Mouse (Mus musculus) 3T3-L1 (cell line): ENCODE measurements around the gene Rad51b.
A peak's percentile ranks its signal among the peaks of the same experiment; 100 is the strongest.

Experiments
- DNase-seq: peaks from one replicate; pipeline ENCODE4 v3.0.0-alpha.2; 2015; ENCODE audit warnings: low read depth, low spot score

Gene Rad51b

DNA sequence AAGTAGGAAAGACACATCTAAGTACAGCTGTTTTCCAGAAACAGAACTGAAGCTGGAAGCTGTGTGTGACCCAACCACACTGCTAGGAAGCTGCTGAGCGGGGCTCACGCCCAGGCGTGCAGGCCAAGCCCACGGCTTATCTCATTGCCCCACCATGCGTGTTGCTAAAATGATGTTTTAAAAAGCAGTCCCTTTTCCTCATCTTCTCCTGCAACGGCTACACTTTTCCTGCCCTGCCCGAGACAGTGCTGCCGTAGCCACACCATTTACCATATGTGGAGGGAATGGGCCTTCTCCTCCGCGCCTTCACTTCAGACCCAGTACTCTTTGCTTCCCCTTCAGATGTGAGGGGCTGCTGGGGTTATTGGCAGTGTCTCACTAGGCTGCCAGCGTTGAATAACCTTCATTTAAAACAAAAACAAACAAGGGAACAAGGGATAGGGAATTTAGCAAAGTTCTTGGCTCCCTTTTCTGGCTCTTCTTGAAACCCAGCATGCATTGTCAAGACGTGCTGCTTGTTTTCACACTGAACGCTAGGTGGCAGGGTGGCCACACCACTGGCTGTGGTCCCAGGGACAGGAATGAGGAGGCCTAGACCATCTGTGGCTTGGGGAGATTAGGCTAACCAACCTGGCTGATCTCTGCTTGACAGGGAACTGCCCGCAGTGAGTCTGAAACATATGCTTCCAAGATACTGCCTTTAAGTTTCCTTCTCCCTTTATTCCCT lies 315.4 kb downstream of the Rad51b start:
- DNase-seq = peak; percentile 96

DNA sequence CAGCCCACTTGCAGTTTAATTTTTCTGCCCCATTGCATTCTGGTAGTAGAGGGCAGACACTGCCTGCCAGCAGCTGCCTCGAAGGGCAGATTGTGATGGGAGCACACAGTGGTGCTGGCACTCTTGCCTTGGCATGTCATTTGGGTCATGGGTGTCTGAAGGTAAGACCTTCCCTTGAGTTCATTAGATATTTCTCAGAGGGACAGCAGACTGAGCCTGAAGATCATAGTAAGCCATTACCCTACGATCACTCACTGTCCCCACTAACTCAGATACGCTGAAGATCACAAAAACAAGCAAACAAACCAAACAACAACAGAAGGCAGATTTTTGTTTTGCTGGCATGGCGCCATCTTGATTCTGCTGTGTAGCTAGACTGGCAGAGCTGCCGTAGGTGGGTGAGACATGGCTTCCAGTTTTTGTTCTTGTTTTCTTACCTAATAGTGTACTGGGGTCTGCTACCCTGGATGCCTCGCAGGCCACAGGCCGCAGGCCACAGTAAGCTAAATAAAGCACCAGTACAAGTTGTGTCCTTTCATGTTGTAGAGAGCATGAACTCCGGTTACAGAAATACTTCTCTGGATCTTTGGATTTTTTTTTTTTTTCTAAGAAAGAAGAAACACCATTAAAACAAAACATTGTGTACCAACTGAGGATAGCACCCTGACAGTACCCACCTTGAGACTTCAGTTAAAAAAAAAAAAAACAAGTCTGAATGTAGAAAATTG lies 316.1 kb downstream of the Rad51b start:
- DNase-seq = no peak

DNA sequence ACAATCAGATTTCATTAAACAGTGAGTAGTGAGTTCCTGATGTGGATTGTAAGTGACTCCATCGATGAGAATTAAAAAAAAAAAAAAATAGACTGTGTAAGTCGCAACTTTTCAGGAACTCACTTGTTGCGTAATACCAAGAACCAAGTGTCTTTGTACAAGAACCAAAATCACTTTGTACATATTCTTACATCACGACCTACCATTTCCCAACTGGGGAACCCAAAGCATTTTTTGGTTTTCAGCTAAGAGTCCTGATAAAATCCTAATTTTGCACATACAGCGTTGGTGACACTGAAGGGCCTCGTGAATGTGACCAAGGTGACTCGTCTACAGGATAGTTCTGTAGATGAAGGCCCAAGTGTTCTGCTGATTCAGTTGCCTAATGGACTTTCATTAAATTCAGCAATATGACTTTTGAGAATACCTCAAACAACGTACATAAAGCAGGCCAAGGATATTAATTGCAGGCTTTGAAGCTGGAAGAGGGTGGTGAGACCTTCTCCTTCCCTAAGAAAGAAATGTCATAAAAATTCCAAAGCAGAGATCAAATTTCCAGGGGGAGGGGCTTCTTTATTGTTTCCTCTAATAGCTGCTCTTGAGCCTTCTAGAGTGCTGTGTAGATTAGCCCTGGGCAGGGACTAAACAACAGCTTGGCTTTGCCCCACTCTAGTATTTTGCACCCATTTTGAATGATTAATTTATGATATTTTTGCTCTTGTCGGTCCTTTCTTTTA lies 316.9 kb downstream of the Rad51b start:
- DNase-seq = peak; percentile 42

DNA sequence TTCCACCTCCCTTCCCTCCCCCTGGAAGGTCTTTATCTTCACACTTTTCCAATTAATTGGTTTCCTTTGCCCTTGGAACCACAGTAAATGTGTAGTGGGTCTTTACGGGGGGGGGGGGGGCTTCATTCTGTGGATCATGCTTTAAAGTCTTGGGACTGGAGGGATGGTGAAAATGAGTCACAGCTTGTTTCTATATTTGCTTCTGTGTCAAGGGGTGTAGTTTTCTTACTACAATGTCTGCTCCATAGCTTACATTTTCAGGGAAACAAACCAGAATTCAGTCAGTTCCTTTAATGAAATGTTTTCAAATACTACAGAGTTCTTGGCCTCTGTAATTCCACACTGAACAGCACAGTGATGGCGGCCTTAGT lies 317.5 kb downstream of the Rad51b start:
- no peak for DNase-seq

DNA sequence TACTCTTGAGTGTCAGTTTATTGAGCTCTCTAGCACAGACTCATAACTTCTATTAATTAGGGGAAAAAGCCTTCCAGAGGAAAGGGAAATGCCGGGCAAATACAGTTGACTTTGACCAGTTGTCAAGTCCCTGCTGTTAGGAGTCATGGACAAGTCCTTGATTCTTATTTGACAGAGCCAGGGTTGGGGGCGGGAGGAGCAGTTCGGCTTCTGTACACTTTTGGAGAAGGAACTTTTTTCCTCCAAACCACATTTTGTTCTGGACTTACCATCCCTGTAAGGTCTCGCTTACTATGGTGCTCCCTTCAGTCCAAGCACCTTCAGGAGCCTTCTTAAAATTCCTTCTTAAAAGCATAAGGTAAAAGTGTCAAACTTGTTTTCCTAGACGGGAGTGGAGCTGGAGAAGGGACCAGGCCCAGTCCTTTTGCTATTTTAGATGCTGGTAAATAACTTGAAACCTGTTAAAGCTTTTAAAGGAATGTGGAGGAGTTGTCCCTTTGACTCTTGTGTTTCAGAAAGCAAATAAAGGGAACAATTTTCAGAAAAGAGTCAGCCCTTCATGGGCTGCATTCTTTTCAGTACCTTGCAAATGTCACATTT lies 318.7 kb downstream of the Rad51b start:
- DNase-seq = no peak

DNA sequence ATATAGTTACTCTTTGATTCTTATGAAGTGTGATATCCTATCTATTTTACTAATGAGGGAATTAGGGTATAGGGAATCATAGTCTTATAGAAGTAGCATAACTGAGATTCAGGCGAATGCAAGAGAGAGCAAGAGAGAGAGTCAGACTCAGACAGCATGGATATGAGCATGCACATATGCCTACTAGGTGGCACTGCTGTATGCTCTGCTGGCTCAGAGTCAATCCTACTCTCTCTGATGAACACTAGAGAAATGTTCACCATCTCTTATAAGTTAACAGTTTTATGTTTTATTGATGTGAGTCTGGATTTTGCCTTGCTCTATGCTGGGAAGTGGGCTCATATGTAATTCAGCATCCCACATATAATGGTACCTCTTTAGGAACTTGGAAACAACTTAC lies 321.9 kb downstream of the Rad51b start:
- no peak for DNase-seq

DNA sequence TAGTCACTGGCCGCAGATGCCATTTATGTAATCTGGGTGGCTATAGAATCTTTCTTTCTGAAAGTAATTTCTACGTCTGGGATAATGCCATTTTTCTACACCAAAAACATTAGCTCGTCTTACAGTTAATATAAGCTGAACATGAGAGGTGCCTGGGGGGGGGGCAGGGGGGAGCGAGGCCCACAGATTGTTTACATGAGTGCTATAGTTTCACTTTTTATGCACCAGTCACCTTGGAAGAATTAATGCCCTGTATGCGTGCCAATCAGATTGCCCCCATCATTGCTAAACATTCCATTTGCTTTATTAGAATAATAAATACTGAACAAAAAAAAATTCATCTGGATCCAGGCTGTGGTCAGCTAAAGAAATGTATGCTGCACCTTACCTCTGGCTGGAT lies 323.6 kb downstream of the Rad51b start:
- DNase-seq = no peak

DNA sequence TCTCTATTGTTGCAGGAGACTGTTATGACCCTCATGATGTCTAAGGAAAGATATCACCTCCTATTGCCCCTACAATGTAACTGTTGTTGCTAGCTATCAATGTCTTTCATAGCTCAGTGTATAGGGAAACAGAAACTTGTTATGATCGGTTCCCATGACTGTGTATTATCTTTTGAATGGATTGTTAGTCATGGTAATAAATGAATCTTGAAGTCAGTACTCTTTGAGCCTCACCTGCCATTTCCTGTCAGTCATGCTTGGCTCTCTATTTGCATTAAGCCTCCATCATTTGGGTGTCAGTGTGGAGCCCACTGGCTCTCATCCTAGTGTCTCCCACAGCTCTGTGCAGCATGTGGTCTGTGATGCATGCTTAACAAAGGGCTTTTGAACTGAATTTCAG lies 326.2 kb downstream of the Rad51b start:
- no peak for DNase-seq

DNA sequence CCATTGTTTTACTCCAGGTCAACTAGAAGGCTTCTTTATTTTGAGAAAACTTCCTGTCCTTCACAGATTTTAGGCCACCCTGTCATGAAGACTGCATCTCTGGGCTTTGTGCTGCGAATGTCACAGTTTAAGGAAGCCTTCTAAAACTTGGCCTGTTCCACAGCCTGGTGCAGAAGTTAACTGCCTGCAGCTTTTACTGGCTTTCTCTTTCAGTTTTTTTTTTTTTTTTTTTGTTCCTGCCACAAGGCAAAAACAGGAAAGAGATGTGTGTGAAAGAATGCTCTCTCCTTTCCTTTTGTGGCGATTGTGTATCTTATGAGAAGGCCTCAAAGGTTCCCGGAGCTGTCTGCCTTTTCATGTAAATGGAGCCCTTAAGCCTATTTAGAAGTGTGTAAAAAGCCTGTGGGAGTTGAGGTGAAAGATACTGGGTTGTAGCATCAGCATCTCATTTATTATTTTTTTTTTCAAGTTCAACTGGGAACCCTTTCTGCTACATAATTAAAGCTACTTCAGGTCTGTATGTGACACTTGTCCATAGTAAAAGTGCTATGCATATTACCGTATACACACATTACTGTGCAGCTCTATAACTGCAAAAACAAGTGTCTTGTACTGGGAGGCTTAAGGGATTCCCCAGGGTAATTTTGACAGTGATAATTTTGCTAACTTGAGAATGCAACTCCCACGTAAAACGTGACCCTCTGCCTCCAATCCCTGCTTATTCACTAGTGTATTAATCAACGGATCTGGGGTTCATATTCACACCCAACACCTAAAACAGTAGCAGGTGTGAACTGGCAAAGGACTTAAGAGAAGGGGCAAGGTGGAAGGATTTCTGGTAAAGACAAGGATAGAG lies 328.8 kb downstream of the Rad51b start:
- no peak for DNase-seq

DNA sequence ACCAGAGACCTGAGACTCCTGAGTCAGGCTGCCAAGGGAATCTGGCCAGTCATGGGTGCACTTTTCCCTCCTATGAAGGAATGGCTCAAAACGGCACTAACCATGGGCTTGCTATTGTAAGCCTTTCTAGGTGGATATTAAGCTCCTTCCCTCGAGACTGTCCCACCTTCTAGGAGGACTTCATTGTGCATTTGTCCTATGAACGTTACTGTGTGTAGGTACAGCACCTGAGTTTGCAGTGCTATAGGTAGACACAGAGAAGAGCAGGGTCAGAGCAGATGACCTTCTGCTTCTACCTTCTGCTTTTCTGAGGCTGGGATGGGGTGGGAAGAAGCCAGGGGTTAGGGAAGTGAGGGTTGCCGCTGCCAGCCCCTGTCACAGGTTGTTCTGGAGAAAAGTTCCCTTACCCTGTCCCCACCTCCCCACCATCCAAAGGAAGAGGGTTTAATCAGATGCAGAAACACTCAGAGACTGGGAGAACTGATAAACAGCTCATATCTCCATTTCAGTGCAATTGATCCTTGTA lies 329.5 kb downstream of the Rad51b start:
- DNase-seq = no peak

DNA sequence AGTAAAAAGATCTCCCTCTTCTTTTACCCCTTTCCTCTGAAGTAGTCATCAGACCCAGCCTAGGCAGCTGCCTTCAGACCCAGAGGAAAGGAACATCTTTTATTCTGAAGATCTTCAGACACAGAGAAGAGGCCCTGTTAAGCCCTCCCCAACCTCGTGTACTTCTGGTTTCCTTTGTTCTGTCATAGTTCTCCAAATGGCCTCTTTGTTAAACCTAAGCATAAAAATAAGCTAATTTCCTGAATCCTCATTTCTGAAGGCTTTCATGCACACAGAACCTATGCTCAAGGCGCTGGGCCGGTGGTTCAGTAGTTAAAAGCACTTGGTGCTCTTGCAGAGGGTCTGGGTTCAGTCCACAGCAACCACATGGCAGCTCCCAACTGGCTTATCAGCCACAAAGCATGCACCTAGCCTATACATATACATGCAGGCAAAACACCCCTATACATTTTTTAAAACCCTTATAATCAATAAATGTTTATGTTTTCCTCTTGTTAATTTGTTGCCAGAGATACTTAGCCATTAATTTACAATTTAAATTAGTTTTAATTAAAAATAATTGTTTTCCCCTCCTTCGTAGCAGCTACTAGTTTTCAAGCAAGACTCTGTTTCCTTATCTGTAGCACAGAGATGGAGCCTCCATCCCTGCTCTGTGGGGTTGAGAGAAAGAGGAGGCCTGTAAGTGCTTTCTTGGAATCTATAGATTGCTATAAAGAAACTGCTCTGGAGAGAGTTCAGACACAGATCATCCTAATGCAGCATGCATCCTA lies 330.5 kb downstream of the Rad51b start:
- no peak for DNase-seq

DNA sequence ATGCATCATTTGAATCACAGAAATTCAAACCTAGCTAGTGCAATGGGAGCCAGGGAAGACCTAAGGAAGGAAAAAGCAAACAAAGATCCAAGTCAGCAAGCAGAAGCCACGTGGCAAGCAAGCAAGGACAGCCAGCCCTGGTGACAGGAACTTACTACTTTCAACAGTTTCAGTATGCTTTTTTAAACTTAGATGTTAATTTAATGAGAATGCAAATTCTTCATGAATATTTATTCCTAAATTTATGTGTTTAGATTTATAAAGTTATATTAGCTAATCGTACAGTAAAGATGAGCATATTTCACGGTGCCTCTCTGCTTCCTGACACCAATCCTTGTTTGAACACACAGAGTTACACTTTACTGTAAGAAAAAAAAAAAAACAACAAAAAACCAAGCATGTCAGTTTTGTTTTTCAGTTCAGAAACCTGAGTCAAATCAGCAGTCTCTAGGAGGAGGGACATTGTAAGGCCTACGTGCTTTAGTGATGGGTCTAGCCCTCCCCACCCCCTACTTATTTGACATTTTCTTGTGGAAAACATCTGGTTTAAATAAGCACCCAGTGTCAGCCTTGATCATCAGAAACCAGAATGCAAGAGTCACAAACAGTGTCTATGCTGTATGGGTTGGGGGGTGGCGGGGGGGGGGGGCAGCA lies 331.2 kb downstream of the Rad51b start:
- DNase-seq = no peak

DNA sequence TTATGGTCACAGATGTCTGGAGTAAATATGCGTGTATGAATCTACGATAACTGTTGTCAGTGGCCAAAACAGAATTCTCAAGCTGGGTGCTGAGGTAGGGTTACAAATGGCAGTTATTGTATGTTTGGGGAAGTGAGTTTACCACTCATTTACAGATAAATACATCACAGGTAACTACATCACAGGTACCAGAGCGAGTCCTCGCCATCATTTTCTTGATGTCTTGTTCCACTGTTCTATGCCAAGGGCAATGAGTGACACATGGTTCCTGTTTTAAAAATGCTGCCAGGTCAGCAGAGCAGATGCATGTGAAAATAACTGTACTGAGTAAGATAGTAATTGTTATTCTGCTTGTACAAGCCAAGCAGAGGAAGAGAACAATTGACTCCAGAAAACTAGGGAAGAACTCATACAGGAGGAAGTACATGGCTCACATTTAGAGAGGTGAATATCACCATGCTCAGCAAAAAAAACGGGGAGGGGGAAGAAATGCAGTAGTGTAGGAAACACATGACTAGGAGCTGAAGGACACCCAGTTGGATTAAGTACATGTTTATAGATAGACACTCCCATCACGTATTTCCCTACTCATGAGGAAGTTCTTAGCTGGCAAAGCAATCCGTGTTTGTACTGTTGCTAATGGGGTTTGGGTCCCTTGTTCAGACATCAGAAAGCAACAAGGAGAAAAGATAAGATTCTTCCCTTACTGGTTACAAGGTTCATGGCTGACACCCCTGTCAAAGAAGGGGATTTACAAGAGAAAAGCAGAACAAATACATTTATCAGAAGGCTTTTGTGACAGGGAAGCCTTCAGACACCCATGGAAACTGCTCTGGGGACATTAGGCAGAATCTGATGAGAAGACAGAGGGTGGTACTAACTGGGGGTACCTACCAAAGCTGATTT lies 333.1 kb downstream of the Rad51b start:
- DNase-seq = no peak

DNA sequence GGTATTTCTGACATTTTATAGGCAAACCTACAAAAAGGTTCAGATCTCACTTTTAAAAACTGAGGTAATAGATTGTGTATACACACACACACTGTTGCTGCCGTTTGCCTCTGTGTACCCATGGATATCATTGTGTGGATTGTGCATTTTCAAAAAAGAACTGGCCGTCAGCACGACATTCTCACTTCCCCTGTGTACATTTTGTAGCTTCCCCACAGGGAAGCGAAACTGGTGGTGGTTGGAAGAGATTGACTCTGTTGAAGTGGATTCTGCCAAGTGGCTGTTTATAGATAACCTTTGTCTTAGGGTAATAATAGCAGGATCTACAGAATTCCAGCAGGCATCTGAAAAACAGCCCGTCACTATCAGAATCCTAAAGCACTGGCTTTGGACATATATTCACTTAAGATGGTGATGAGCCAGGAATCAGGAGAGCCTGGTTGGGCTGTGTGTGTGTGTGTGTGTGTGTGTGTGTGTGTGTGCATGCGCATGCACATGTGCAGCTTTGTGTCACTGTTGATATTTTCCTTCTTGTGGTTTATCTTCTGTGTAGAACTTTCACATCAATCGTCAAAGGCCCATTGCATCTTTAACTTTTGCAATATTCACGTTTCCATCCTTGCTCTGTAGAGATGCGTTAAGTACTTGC lies 336.5 kb downstream of the Rad51b start:
- DNase-seq = no peak

DNA sequence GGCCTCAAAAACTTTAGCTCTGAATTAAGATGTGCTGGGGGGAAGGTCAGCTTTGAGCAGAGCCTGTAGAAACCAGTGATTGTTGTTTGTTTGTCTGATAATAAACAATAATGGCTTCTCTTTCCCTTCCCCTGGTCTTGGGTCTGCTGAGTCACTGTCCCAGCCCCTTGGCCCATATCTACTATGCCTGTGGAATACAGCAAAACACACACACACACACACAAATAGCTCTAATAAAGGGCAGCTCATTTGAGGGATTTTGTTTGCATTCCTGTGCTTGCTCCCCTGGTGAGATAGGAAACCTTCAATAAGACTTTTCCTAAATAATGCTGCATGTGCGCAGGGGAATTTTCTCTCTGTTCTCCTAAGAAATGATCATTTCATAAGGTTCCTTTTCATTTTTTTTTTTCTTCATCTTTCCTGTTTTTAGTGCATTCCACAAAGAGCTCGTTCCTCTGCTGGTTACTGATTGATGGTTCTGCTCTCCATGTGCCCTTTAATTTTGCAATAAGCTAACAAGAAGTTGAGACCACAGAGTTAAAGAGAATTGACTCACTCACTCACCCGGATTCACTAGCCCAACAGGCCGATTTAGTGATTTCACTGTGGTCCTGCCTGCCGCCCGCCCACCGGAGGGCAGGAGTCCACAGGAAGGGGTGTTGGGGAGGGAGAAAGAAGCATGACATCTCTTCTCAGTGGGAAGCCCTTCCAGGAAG lies 344.6 kb downstream of the Rad51b start:
- DNase-seq = peak; percentile 27

DNA sequence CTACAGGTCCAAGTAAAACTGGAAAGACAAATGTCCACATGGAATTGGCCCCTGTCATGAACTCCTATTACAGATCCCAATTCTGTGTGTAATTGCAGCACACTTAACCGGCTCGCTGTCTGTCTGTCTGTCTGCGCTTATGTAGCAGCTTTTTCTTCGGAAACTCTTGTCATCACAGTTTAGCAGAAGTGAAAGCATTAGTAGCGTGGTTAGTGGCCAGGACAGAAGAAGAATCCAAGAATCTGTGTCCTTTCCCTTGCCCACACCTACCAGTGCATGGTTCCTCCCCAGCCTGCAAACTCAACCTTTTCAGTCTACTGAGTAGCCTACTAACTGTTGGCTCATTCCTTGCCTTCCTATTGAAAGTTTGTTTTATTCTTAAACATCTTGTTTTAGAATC lies 345.6 kb downstream of the Rad51b start:
- DNase-seq = no peak

DNA sequence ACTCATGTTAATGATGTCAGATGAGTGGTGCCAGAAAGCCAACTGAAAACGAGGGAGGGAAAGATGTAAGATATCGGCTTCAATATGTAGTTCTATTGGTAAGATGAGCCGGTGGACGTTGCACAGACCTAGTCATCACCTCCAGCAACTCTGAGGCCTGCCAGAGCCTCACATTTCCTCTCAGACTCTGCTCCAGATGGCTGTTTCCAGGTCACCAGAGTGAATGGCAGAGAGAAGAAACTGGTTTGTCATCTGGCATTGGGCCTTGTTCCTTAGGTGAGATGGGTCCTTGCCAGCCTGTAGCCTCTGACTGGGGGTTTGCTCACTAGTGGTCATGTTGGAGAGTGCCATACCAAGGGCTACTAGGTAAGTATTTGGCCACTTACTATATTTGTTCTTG lies 348.6 kb downstream of the Rad51b start:
- DNase-seq = no peak
